Mouse (Mus musculus) natural killer cell, adult 2 months (primary cell): ENCODE results near the gene Nxt1.

Experiments used
- DNase-seq, 2 experiments: peaks; one replicate each; pipeline ENCODE4 v3.0.0; 2022; ENCODE audit warnings: low spot score in 2 of 2

Nxt1 gene

DNA sequence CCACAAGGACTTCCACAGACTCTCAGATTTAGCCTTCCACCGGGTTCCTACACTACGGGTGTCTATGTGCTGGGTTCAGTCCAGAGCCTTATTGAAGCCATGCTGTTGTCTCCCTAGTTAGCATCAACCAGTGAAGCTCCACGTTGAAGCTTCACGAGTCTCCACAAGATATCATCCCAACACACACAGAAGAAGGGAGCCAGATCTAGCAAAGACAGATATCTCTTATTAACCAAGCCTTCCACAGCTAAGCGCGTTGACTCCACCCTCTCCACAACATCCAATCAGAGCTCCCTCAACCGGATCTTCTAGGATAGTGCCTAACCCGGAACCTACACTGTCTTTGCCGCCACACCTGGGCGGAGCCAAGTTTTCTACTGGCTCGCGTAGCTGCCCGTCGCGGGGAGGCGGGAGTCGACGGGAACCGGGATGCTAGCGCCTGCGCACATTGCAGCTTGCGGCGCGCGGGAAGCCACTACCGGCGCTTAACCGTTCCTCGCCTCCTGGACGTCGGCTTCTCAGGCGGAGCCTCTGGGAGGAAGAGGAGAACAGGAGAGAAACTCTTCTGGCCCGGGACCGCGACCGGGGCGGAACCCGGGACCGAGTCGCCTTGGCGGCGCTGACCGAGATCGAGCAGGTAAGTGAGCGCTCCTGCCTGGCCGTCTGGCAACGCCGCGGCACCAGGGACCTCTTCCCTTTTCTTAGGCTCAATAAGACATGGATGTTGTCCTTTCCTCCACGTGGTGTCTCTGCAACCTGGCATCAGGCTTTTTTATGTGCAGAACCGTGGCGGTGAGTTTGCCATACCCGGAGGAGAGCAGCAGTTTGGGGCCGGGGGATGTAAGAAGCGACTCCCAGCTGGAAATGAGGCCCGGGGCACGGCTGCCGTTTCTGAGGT, at the start of gene Nxt1:
Nxt1 (plus strand) TSS at position 403 of the 898 bp plus-strand sequence.
- DNase-seq: peak; percentile 98

DNA sequence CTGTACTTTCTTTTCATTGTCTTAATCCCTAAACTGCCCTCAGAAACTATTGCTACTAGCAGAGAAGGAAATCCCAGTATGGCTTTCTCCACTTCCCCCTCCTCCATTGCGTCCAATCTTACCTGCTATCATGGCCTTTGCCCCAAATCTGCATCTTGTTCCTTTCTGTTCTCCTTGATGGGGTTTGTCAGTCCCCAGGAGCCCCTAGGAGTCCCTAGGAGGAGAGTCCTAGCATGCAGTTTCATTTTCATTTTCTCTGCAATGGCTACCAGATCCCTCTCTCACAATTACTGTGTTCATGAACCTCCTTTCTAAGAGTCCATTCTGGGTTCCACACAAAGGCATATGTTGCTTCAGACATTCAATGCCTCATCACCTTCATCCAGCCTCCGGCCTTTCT, 49.3 kb upstream of the Nxt1 start:
- DNase-seq: no peak

DNA sequence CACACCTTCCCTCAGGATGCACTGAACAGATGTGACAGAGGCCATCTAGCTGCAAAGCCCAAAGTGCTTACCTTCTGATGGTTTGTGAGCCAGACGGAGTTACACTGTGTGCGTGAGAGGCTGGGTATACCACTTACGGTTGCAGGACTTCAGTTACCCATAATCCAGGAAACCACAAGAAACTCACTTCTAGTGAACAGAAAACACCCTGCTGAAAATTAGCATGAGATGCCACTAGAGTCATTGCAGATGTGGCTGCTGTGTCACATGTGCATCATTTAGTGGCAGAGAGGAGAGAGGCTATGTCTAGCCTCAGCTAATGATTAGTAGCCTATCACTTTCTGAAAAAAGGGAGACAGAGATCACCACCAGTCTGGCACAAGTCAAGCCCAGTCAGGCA, 47.9 kb upstream of the Nxt1 start:
- no peak for DNase-seq

DNA sequence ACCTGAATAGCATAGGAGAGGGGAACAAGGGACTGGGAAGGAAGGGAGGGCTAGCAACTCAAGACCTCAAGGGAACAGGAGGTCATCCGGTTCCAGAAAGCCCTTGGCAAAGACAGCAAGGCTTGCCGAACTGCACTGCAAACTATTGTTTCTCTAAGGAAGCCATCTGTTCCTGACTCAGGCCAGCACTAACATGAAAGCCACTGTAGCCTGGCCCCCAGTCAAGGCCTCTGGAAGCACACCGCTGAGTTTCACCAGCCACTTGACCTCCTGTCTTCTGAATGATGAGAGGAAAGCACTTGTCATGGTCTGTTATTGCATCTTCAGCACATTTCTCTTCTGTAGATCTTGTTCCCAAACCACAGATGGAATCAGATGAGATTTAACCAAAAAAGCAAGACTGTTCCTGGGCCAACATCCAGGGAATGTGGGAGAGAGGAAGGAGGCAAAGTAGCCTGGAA, 45.4 kb upstream of the Nxt1 start:
- DNase-seq: no peak

DNA sequence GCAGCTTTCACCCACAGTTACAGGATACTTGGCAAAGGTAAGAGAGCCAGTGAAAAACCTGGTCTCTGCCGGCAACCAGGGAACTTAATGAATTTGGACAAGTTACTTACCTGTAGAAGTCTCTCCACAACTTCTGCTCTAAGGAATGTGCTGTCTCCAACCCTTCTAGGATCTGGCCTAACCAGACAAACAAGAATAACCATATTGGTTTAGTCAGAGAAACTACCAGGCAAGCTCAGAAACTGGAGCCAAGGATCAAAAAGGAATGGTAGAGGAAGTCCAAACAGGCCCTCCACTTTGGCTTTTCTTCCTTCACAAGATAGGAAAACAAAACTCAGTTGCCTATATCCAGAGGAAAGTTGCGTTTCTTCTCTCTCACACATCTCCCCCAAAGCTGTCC, 41.4 kb upstream of the Nxt1 start:
- no peak for DNase-seq

DNA sequence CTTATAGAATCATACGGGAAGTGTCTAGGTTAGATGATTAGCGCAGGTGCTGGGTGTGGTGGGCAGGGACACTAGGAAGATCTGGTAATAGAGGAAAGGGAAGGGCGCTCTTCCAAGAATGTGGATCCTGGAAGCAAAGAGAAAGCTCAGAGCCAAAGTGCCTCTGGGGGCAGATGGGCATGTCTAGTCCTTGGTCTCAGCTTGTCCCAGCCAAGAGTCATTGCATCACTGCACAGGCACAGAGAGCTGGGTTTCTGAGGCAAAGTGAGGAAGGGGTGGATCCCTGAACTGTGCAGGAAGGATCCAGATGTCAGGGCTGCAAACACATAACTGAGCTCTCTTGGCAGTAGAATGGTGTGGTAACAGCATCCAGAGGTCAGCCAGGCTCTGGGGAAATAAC, 40.8 kb upstream of the Nxt1 start:
- DNase-seq: no peak

DNA sequence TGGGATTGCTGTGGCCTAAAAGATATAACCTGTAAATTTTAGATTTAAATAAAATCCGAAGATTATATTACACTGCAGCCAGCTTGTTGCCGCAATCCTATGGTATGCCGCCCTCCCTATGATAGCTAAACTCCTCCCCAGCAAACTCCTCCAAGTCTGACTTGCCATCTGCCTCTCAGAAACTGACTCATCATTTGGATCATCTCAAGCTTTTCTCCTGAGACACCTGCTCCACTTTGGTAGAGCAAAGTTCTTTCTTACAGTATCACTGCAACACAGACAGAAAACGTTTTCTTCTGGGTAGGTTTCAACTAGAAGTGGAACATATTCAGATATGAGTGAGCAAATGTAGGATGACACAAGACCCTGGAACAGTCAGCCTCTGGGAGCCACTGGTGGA, 37.9 kb upstream of the Nxt1 start:
- no peak for DNase-seq

DNA sequence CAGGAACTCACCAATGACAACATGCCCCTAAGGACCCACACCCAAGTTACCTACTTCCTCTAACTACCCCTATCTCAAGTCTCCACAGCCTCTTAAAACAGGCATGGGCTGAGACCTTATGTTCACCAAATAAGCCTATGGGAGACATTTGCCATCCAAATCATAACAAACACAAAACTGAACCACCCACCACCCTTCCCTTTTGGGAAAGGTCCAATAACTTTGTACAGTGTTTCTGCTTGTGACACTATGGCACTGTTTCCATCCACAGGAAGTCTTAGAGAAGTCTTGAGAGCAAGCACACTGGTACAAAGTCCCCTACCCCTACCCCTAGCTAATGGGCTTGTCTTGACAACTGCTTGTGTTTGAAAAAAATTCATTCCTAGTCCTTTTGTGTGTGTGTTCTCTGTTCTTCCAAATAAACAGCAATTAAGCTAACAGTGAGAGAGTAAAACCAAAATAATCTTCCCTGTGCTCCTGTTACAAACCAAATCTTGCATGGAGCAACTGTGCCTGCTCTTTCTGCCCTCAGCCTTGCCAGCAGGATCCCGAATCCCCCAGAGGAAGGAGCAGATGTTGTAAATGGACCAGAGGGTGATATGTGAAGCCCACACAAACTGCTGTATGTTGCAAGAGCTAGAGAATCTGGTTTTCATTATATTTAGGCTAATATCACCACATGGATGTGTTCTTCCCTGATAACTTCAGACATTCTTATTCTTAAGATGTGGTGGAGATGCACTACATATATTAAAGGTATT, 29.6 kb upstream of the Nxt1 start:
- DNase-seq: no peak

DNA sequence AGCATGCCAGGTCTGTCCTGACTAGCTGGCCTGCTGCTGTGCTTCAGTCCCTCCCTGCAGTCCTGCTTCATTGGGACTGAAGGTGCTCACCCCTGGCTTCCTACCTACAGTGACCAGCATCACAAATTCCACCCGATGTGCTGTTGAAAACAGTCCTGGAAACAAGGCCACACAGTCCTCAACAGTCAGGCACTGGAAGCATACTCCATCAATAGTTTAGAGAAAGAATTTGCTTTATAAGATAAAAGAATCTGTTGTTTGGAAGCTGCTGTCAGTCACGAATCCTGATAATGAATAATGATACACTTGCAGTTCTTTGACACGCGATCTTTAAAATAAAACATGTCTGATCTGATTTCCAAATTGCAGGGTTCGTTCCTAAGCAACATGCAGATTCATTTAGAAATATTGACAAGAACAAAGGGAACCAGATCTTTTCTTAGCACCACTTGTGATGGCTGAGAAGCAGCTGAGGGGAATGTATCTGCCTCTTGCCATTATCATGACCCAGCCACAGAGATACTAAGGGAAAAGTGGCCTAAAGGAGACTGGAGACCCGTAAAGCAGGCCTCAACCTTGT, 27.9 kb upstream of the Nxt1 start:
- DNase-seq: no peak

DNA sequence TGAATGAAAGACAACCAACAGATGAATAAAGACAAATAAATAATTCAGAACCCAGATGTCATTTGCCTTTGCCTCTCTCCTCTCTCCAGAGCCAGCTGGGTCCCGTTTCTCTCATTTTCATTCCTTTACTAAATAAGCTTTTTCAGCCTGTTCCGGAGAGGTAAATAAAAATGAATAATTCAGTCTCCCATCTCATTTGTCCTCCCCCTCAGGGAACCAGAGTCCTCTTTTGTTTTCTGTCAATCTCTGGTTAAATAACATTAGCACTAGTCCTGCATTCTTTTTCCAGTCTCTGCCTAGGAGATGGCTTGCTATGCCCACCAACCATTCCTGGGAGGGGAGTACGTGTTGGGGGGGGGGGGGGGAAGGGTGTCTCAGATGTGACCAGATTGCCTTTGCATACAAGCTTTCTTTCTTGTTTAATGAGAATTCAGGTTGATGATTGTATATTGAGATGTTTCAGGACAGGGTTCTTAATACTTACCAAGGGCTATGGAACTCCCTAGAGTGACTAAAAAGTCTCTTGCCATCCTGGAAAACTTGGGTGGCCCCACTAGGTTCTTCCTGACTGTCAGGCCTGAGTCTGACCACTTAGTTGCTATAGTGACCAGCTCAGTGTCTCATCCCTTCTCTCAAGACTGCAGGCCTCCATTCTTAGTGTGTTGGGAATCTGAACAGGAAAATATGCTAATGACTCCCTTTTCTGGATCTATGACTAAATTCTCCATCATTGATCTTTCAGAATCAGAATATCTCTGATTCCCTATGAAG, 21.6 kb upstream of the Nxt1 start:
- DNase-seq: no peak

DNA sequence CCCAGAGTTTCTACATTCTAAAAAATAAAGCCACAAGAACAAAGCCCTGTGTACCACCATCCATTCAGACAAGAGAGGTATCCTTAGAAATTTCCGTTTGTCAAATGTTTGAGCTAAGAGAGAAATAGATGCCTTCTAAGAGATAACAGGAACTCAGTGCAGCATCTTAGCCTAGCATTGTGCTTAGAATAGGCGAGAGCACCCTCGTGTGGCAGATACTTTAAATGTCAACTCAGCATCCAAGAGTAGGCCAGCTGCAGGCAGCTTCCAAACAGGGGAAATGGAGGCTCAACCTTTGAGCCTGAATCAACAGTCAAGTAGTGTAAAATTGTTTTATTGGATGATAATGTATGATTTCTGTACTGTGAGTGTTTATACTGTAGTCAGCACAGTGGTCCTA, 17.4 kb upstream of the Nxt1 start:
- DNase-seq: peak; percentile 6 to 46

DNA sequence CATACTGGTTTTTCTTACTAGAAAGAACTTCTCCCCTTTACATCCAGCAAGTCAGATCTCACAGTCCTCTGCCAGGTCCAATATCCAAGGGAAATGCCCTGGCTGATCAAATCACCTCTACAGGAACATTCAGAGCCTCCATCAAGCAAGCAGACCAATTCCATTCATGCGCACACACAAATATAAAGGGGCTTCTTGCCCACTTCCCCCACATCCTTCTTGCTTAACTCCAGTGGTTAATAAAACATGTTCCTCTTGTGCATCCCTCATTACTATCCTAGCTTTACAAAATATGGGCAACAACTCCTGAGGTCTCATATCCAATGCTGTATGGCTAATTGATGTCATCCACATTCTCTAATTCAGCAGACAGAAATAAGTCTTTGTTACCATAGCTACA, 8.9 kb upstream of the Nxt1 start:
- DNase-seq: no peak

DNA sequence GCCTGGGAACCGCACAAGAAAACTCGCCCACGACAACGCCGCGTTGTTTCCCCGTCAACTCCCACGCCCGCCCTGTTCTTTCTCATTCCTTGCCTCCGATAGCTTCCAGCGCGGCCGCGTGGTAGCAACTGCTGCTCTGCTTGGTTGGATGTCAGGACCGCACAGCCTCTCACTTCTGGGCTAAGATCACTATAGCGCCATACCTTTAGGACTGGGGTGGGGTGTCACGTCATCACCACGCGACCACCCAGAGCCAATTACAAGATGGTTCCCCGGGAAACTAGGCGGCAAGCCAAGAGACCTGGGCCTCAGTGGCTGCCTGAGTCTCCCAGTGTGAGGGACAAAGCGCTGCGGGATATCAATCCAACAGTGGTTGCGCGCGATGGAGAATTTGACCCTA, 5.4 kb downstream of the Nxt1 start:
- DNase-seq: no peak

DNA sequence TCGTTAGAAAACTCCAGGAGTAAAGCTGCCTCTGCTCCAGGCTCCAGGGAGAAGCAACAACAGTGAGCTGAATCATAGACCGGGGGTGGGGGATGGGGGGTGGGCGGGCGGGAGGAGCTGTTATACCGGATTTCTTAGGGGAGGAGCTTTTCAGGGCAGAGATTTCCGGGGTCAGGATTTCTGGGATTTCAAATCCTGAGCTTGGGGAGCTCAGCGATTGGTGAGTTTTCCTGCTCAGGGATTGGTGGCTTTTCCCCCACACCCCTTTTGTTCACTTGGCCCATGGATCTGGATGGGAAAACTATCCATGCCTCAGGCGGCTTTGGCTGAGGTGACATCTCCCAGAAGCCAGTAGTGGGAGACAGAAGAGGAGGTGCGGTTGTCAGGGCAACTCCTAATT, 6.9 kb downstream of the Nxt1 start:
- DNase-seq: no peak

DNA sequence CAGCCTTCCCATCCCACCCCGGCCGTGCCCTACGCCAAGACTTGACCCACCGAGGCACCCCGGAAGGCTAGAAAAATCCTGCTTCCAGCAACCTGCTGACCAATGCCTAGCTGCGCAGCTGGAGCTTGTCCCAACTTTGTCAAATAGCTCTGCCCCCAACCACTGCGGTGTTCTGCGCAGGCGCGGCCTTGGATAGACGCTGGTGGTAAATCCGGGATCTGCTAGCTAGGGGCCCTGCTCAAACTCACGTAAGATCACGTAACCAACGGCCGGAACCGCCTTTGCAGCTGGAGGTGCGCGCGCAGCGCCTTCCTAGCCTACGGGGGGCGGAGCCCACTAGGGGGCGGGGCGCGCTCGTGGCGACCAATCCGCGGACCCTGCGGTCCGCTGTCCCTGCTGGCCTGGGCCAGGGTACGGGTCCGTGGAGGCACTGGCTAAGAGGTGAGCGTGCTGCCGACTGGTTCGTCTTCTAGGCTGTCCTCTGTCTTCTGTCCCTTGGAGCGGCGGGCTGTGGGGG, 8.4 kb downstream of the Nxt1 start, which contains the start of gene Gzf1:
Gzf1 (plus strand) TSS at position 249 of the 517 bp plus-strand sequence.
- peak; percentile 96 to 97 for DNase-seq

DNA sequence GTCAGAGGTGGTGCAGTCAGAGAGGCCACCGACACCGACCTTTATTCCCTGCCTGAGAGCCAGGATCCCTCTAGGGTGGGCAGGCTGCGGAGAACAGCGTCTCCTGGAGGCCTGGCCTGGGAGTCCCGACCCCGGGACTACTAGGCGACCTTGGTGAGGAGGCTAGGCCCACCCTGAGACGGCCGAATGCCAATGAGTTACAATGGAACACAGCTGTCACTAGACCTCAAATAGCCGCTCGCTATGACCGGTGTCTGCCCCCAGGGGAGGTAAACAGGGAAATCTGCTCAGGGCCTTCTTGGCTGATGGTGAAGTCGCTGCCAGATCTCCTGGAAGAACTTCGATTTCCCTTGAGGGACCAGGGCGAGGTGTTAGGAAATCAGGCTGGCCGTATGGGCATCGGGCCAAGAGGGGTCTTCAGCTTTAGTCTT, 9.1 kb downstream of the Nxt1 start:
- DNase-seq: peak; percentile 19 to 40

DNA sequence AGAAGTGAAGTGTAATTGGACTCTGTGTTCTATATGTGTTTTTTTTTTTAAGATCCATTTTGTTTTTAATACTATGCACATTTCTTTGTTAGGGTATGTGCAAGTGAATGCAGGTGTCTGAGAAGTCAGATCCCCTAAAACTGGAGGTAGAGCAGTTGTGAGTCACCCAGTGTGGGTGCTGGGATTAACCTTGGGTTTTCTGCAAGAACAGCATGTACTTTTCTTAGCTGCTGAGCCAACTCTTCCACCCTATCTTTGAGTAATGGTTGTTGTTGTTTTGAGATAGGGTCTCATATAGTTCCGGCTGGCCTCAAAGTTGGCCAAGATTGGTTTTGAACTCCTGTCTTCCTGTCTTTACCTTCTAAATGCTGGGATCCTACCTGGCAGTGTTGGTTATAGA, 10.6 kb downstream of the Nxt1 start:
- no peak for DNase-seq

DNA sequence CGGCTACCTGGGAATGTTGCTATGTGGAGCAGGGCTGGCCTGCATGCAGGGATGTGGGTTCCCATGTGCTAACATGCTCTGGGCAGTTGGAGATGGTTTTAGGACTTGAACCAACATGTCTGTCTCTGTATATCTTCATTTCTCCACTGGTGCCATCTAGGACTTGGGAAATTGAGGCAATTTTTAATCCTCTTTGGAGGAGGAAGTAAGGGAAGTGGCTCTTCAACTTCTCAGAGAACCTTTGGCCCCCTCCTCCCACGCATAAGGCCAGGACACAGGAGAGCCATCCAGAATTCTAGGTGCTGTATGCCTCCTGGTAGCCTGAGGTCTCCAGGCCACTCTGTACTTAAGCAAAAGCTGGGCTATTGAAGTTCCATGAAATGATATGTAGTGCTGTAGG, 12.6 kb downstream of the Nxt1 start:
- no peak for DNase-seq

DNA sequence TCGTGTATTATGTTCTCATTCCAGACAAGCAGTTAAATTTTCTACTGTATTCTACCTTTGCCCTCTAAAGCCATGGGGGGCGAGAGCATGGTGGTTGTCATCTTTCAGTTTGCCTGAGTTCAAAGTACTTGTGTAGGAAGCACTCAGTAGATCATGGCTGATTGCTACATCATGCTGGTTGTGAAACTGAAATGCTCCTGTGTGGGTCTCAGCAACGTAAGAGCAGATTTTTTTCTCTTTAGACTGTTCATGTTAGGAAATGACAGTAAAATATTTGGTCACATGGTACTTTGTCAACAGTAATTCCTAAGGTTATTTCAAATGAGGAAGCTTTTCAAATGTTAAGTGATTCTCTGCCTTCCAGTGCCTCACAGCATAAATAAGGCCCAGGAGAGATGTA, 13.3 kb downstream of the Nxt1 start:
- no peak for DNase-seq

DNA sequence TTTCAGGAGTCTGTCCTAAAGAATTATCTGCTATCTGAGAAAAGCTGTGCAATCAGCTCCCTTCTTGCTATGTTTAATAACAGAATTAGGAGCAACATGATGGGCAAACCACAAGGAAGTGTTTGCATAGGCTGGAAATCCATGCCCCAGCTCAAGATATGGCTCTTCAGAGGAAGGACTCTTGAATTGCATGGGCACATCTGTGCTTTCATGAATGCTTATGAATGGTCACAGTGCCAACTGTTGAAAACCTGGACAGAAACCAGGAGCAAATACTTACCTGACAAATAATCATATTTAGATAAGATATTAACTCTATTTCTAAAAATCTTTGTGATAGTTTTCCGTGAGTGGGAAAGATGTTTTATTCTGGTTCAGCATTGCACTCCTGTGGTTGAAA, 14.5 kb downstream of the Nxt1 start:
- no peak for DNase-seq

DNA sequence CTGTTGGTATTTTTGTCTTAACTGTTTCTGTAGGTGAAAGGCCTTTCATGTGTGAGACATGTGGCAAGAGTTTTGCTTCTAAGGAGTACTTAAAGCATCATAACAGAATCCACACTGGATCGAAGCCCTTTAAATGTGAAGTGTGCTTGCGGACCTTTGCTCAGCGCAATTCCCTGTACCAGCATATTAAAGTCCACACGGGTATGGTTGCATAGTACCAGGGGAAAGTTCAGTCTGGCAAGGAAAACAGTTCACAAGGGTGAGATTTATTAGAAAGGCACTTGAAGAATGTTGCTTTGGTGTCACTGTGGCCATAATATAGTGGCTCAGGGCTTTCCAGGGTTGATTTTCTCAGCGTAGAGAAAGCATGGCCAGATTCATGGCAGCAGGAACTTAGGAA, 15.6 kb downstream of the Nxt1 start:
- no peak for DNase-seq
